In genomic region chr17:29085266-29085665, GRCm38 (mm10) we compare ENCODE assay signal across 15 mouse cellular contexts. TPM values are rescaled to one million over a fixed set of nuclear protein-coding genes. Genes with fewer than 3 reads are reported as not detected.
"Had no signal": no experiment of that assay in that cellular context is flagged by ENCODE, and none has a peak within 500 bp of the region (broad histone marks: within the 10 kb centered on the region; RNA-seq: fewer than 3 reads in every experiment).

No protein-coding gene starts in this region.

- H3K4me2 ChIP-seq: liver, embryonic 11.5 days; liver, embryonic 15.5 days; midbrain, embryonic 13.5 days; stomach, embryonic 15.5 days had no signal

- H3K4me3 ChIP-seq: left cerebral cortex, adult 2 months; limb, embryonic 10.5 days; liver, embryonic 15.5 days; midbrain, embryonic 13.5 days; stomach, embryonic 15.5 days had no signal

- H3K27ac ChIP-seq: left cerebral cortex, adult 2 months; limb, embryonic 10.5 days; liver, embryonic 15.5 days; midbrain, embryonic 13.5 days; stomach, embryonic 15.5 days had no signal

- DNase-seq: lung, adult 2 months; lung, postnatal 36 days had no signal

- ATAC-seq: intestine, embryonic 16.5 days; lung, postnatal 0 days; midbrain, embryonic 13.5 days had no signal

- H3K9ac ChIP-seq: liver, embryonic 15.5 days; midbrain, embryonic 13.5 days; stomach, embryonic 15.5 days had no signal

- H3K9me3 ChIP-seq: limb, embryonic 10.5 days; liver, embryonic 15.5 days; midbrain, embryonic 13.5 days; stomach, embryonic 15.5 days had no signal

- H3K36me3 ChIP-seq: limb, embryonic 10.5 days; liver, embryonic 15.5 days; midbrain, embryonic 13.5 days had no signal

RNA-seq across cellular contexts. Expression of gene Rab44, which starts 28.7 kb away (rescaled TPM):
- total RNA-seq: layer of hippocampus, adult 18-20 months; left cerebral cortex, postnatal 14 days; midbrain, postnatal 0 days had no signal
- polyA plus RNA-seq: midbrain, embryonic 13.5 days; midbrain, postnatal 0 days; neural tube, embryonic 14.5 days; testis, adult 2 months had no signal
